Mouse (Mus musculus) kidney, embryonic 14.5 days (tissue): ENCODE results near the gene Cntnap4. TPM values are rescaled to one million over a fixed set of nuclear protein-coding genes. Genes with fewer than 3 reads are reported as not detected.
A peak's percentile ranks its signal among the peaks of the same experiment; 100 is the strongest.

Experiments used
- ATAC-seq: fragments of 200-750 bp; cut with Nextera tagmentation; 2 replicates; pipeline ENCODE4 v1.8.0; 2017; ENCODE audit warnings: moderate number of reproducible peaks, mild to moderate bottlenecking, moderate TSS enrichment, moderate library complexity; ENCODE audit not compliant: low FRiP score, low TSS enrichment
- H3K27ac ChIP-seq: fragments of 300-500 bp; sonication (generic); 2 replicates; pipeline ENCODE4 v1.5.1; 2014; ENCODE audit warnings: low read depth, mild to moderate bottlenecking, low read length, moderate library complexity, mixed read lengths
- H3K27me3 ChIP-seq: fragments of 300-500 bp; sonication (generic); 2 replicates; pipeline ENCODE4 v1.6.1; 2014; ENCODE audit warnings: mild to moderate bottlenecking, low read length; ENCODE audit not compliant: control insufficient read depth, insufficient read depth
- H3K36me3 ChIP-seq: fragments of 300-500 bp; sonication (generic); 2 replicates; pipeline ENCODE4 v1.6.1; 2014; ENCODE audit warnings: low read length, mixed read lengths; ENCODE audit not compliant: control insufficient read depth, insufficient read depth
- H3K4me1 ChIP-seq: fragments of 300-500 bp; sonication (generic); 2 replicates; pipeline ENCODE4 v1.6.1; 2014; ENCODE audit warnings: low read length, mixed read lengths; ENCODE audit not compliant: control insufficient read depth, insufficient read depth
- H3K4me2 ChIP-seq: fragments of 300-500 bp; sonication (generic); replicated peaks from 2 replicates; pipeline ENCODE4 v1.6.1; 2014; ENCODE audit warnings: low read depth, mild to moderate bottlenecking, low read length
- H3K4me3 ChIP-seq: fragments of 300-500 bp; sonication (generic); 2 replicates; pipeline ENCODE4 v1.5.1; 2014; ENCODE audit warnings: mild to moderate bottlenecking, low read length
- H3K9ac ChIP-seq: fragments of 300-500 bp; sonication (generic); 2 replicates; pipeline ENCODE4 v1.6.1; 2014; ENCODE audit warnings: low read depth, mild to moderate bottlenecking, low read length, moderate library complexity
- H3K9me3 ChIP-seq: fragments of 300-500 bp; sonication (generic); 2 replicates; pipeline ENCODE4 v1.6.1; 2016; ENCODE audit warnings: low read length; ENCODE audit not compliant: control insufficient read depth
- WGBS: fragments of 180-500 bp; shearing (Covaris S2); extraction: QIAGEN DNeasy Blood & Tissue Kit; methylation state at CpG from one replicate; pipeline ENCODE4 v1.1.7; 2014; 5-methylcytosine and 5-hydroxymethylcytosine counted together
- polyA plus RNA-seq: library from polyadenylated mRNA; unstranded; fragments of >200 nt; fragmentation: Nextera tagmentation; extraction: Ambion mirVana; gene quantifications from 2 replicates; pipeline ENCODE4 v1.2.1, GENCODE M21; 2014

Gene Cntnap4
- polyA plus RNA-seq = 0.23 TPM in 1 of 2 replicates, not detected in the other

DNA sequence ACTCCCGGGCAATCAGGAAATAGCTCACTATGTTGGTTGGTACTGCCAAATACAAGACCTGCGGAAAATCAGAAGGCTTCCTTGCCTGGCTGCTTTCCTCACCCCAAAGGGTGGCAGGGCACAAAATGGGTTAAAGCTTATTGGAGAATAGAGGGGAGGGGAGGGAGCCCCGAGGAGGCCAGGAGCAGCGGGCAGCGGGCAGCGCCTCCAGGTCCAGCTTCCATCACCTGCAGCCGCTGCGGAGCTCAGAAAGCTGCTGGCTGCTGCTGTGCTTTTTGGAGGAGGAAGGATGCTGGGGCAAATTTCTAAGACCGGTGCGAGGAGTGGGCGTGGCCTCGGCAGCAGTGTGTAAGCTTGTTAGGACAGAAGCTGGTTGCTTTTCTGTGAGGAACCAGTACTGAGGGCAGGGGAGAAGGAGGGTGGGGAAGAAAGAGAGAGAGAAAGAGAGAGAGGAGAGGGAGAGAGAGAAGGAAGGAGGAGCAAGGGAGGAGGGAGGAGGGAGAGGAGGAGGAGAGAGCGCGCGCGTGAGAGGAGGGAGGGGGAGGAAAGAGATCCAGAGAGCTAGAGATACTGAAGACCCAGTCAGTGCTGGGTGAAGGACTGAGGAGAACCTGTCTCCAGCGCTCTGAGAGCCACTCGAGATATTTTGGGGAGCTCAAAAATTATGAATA lies at the start of gene Cntnap4:
TSS of gene Cntnap4 (plus strand) at position 573 of the 671 bp plus-strand sequence.
- H3K4me2 ChIP-seq = peak within 1 kb of the TSS; percentile 33
- H3K4me3 ChIP-seq = peak within 1 kb of the TSS; percentile 17
- H3K4me1 ChIP-seq = no peaks in the 10 kb centered on the region
- H3K27ac ChIP-seq = no peak within 1 kb of the TSS
- no peak for ATAC-seq
- H3K9me3 ChIP-seq = no peaks in the 10 kb centered on the region
- no peaks in the 10 kb centered on the region for H3K36me3 ChIP-seq
- peaks cover 15% of the 10 kb centered on the region; the same call in 1 of the 2 replicates for H3K27me3 ChIP-seq
- no peak within 1 kb of the TSS for H3K9ac ChIP-seq
- WGBS = 3% methylated on average over 18 of the region's 18 CpGs

- H3K27me3 ChIP-seq = no peaks in the 10 kb centered on the region
- ATAC-seq = no peak
- H3K4me2 ChIP-seq = no peak overlapping the region
Measured at GRCm38 (mm10) chr8:112557376-112557775, 12.5 kb upstream of the Cntnap4 start.

DNA sequence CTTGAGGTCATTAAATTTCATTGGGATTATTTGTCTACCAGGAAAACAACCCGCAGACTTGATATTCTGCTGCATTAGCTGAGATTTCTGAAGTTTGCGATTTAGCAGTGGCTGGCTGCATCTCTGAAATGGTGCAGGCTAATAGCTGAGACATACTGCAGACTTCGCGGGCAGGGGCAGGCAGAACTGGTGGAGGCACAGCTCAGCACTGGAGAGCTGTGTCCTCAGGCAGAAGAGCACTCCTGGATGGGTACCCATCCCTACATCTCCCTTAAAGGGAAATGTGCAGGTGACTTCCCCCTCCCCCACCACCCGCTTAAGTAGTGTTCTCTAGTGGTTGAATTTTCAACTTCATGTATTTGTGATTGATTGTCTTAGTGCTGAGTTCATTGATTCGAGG lies 698 bp downstream of the Cntnap4 start:
- Histone ChIP-seq H3K36me3 (no peaks in the 10 kb centered on the region), H3K4me1 (no peaks in the 10 kb centered on the region), H3K9ac (no peak overlapping the region), H3K4me2 (no peak overlapping the region; the same call in 1 of the 2 replicates), H3K9me3 (no peaks in the 10 kb centered on the region), H3K27me3 (peaks cover 15% of the 10 kb centered on the region; the same call in 1 of the 2 replicates), H3K4me3 (no peak overlapping the region), H3K27ac (no peak overlapping the region)
- 11% methylated on average over 6 of the region's 6 CpGs for WGBS
- ATAC-seq = no peak

More at GRCm38 (mm10) chr8:112557376-112557775, 12.5 kb upstream of the Cntnap4 start:
- Histone ChIP-seq H3K27ac (no peak overlapping the region), H3K9ac (no peak overlapping the region), H3K4me3 (no peak overlapping the region), H3K4me1 (no peaks in the 10 kb centered on the region), H3K9me3 (0 out of 2 replicates have a peak, but pooled peaks cover 2% of the 10 kb centered on the region), H3K36me3 (no peaks in the 10 kb centered on the region)
- 42% methylated on average over 4 of the region's 4 CpGs for WGBS

- H3K36me3 ChIP-seq = no peaks in the 10 kb centered on the region
- WGBS = 18% methylated on average over 9 of the region's 9 CpGs
- no peak overlapping the region for H3K27ac ChIP-seq
- ATAC-seq = peak; percentile 49; the same call in 1 of the 2 replicates
- peaks cover 15% of the 10 kb centered on the region; the same call in 1 of the 2 replicates for H3K27me3 ChIP-seq
- H3K9ac ChIP-seq = no peak overlapping the region
- H3K9me3 ChIP-seq = no peaks in the 10 kb centered on the region
- H3K4me3 ChIP-seq = no peak overlapping the region
- H3K4me2 ChIP-seq = no peak overlapping the region
- no peaks in the 10 kb centered on the region for H3K4me1 ChIP-seq
Measured at GRCm38 (mm10) chr8:112571337-112571904, 1.6 kb downstream of the Cntnap4 start.

GRCm38 (mm10) chr8:112581473-112581872 lies 11.6 kb downstream of the Cntnap4 start:
- WGBS = 31% methylated on average over 6 of the region's 6 CpGs
- H3K9ac ChIP-seq = no peak overlapping the region
- H3K36me3 ChIP-seq = no peaks in the 10 kb centered on the region
- H3K4me2 ChIP-seq = no peak overlapping the region
- H3K4me3 ChIP-seq = no peak overlapping the region
- no peaks in the 10 kb centered on the region for H3K4me1 ChIP-seq
- no peak for ATAC-seq
- no peak overlapping the region for H3K27ac ChIP-seq
- no peaks in the 10 kb centered on the region for H3K27me3 ChIP-seq
- no peaks in the 10 kb centered on the region for H3K9me3 ChIP-seq

GRCm38 (mm10) chr8:112583440-112583839 lies 13.6 kb downstream of the Cntnap4 start:
- no peak overlapping the region for H3K27ac ChIP-seq
- H3K4me1 ChIP-seq = no peaks in the 10 kb centered on the region
- H3K36me3 ChIP-seq = no peaks in the 10 kb centered on the region
- no peak for ATAC-seq
- no peak overlapping the region for H3K4me3 ChIP-seq
- H3K27me3 ChIP-seq = no peaks in the 10 kb centered on the region
- H3K4me2 ChIP-seq = no peak overlapping the region
- no peak overlapping the region for H3K9ac ChIP-seq
- no peaks in the 10 kb centered on the region for H3K9me3 ChIP-seq
- 97% methylated on average over 2 of the region's 2 CpGs for WGBS

GRCm38 (mm10) chr8:112588357-112589051 lies 18.7 kb downstream of the Cntnap4 start:
- no peak overlapping the region for H3K27ac ChIP-seq
- 35% methylated on average over 8 of the region's 8 CpGs for WGBS
- H3K27me3 ChIP-seq = no peaks in the 10 kb centered on the region
- no peak overlapping the region for H3K9ac ChIP-seq
- H3K9me3 ChIP-seq = no peaks in the 10 kb centered on the region
- H3K4me1 ChIP-seq = no peaks in the 10 kb centered on the region
- peak; percentile 88 for ATAC-seq
- H3K36me3 ChIP-seq = no peaks in the 10 kb centered on the region
- H3K4me3 ChIP-seq = no peak overlapping the region
- H3K4me2 ChIP-seq = peak overlapping the region; percentile 25

DNA sequence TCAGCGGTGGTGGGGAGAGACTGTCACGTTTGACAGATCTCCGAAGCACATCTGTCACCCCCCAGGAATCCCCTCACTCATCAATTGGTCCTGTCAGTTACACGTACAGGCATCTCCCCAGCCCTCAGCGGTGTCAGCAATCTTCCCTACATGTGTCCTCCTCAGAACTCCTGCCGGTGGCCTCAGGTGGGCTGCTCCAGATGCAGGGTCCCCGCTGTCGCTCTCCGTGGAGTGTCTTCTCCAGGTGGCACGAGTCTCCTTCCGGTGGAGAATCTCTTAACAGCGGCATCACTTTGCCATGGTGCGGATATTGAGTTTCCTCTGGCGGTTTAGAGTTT lies 19.2 kb downstream of the Cntnap4 start:
- Histone ChIP-seq H3K9me3 (no peaks in the 10 kb centered on the region), H3K4me3 (no peak overlapping the region), H3K4me1 (no peaks in the 10 kb centered on the region), H3K9ac (no peak overlapping the region), H3K27ac (no peak overlapping the region), H3K27me3 (no peaks in the 10 kb centered on the region), H3K4me2 (peak overlapping the region; percentile 25), H3K36me3 (no peaks in the 10 kb centered on the region)
- 0 out of 2 replicates have a peak, but pooled peaks have one; percentile 28 for ATAC-seq
- WGBS = 39% methylated on average over 14 of the region's 14 CpGs
